Mouse (Mus musculus) ES-Bruce4 (cell line): ENCODE results near the gene Adamts7.

Experiments used
- CTCF ChIP-seq: IDR thresholded peaks from one replicate; pipeline ENCODE4 v1.8.1; 2011; ENCODE audit warnings: low read depth, low read length
- EP300 ChIP-seq: IDR thresholded peaks from 2 replicates; pipeline ENCODE4 v1.6.1; 2011; ENCODE audit warnings: low read depth, low read length; ENCODE audit not compliant: insufficient read depth
- POLR2A ChIP-seq: IDR thresholded peaks from one replicate; pipeline ENCODE4 v1.8.1; 2011; ENCODE audit warnings: low read length; ENCODE audit not compliant: insufficient read depth

- TF ChIP-seq POLR2A (no peak), CTCF (no peak), EP300 (no peak)
Observed at GRCm38 (mm10) chr9:90197866-90198383, 35.1 kb downstream of the Adamts7 start.
